Mouse (Mus musculus) monocyte, adult 2 months (primary cell): ENCODE data around the gene Wdr66.

Experiments used
- DNase-seq, 2 experiments: peaks; one replicate each; pipeline ENCODE4 v3.0.0; 2022; ENCODE audit warnings: low spot score in 2 of 2, low read depth in 1 of 2

The Wdr66 gene

GRCm38 (mm10) chr5:123347985-123348384, 96.1 kb downstream of the Wdr66 start:
- DNase-seq = no peak

- no peak for DNase-seq
These were observed 98.5 kb downstream of the Wdr66 start for GRCm38 (mm10) chr5:123350386-123350785.

- DNase-seq = no peak
These were observed 104.0 kb downstream of the Wdr66 start for GRCm38 (mm10) chr5:123355918-123356317.

GRCm38 (mm10) chr5:123357253-123357652, 105.4 kb downstream of the Wdr66 start:
- DNase-seq = no peak

DNA sequence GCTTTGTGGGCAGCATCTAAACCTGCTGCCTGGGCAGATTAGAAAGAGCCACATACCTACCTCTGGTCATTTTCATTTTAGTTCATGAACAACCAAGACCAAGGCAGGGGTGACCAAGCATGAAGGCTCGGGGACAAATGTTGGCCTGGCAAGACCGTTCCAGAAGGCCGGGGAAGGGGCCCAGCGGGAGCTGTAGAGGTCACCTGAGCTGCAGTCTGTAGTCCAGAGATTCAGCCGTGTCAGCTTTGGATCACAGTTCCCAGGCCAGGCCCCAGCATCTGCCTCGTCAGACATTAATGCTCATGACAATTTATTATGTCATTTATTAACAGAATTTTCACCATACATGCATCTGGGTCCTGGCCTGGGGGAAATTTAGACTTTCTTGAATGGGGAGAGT, 107.5 kb downstream of the Wdr66 start:
- DNase-seq = no peak

GRCm38 (mm10) chr5:123362911-123363310, 111.0 kb downstream of the Wdr66 start:
- DNase-seq = no peak

DNA sequence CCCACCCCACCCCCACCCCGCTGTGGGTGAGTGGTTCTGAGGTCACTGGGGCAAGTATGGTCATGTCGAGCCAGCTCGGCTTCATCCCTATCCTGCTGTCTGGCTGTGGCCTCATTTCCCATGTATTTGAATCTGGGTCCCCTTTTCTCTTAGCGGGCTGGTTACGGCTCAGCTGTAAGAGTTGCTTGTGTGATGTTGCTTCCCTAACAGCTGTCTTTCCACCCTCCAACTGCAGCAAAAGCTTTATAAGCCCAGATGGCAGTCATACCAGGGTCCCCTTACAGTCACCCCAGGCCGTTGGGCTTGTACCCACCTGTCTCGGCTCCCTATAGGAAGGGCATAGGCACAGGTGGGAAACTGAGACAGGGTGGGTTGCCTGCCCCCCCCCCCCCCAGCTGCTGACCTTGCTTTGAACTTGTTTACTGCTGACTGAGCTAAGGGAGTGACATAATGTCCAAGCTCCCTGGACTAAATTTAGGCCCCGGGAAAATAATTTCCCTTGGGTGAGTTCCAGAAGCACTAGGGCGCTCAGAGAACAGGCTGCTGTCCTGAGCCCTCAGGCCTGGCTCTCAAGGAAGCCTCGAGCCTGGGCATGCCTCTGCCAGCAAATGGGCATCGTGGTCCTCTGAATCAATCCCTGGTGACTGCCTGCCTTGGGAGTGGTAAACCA, 112.5 kb downstream of the Wdr66 start:
- DNase-seq = no peak

- DNase-seq = peak in 1 of 2 experiments; percentile 22
These were observed 117.1 kb downstream of the Wdr66 start for GRCm38 (mm10) chr5:123368869-123369488.

GRCm38 (mm10) chr5:123370049-123370448, 118.1 kb downstream of the Wdr66 start:
- DNase-seq = no peak

- DNase-seq = no peak
These were observed 123.4 kb downstream of the Wdr66 start for GRCm38 (mm10) chr5:123375262-123375661.

GRCm38 (mm10) chr5:123375793-123376452, 124.0 kb downstream of the Wdr66 start:
- no peak for DNase-seq

DNA sequence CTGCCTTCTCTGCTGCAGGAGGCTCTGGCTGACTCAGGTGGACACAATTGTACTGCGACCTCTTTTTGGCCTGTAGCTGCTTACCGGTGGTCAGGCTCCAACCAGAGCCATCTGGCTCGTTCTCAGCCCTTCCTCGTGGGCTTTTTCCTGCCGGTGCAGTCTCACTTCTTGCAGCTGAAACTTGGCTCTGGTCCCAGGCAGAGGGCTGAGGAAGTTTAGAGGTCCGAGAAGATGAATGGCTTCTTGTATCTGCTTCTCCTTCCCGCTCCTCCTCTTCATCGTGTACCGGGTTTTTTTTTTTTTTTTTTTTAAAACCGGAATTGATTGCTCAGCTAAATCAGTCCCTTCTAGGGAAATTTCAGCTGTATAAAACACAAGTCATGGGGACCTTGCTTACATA, 124.7 kb downstream of the Wdr66 start:
- peak in 1 of 2 experiments; percentile 27 for DNase-seq
